Comparison of ENCODE assay signal across 28 mouse cellular contexts in the genomic region with DNA sequence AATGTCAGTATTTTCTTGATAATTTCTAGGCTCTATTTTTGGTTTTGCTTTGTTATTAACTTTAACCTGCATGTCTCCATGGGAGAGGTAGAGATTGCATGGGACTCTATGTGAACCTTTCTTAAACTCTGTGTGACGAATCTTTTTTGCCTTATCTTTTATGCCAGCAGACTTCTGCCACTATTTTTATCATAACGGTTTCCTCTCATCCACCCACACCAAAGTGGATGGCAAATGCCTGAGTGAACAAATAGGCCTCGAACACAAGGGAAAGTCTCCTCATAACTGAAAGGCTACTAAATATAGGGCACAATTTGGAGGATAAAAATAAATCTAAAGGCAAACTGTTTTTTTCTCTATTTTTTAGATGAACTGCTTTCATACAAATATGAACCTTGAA.
DNase-seq lines count a peak whose midpoint lies in the region; ATAC-seq and TF ChIP-seq lines count a peak whose summit lies in the region.
"Had no signal": no experiment of that assay in that cellular context is flagged by ENCODE, and none has a peak within 500 bp of the region (broad histone marks: within the 10 kb centered on the region; RNA-seq: fewer than 3 reads in every experiment).

No protein-coding gene starts in this region.

- no peaks in the 10 kb centered on the region for H3K36me3 ChIP-seq in intestine, postnatal 0 days (ENCODE audit: control insufficient read depth, insufficient read depth)
- H3K36me3 ChIP-seq: heart, embryonic 10.5 days; heart, embryonic 15.5 days; hindbrain, embryonic 12.5 days; limb, embryonic 10.5 days; limb, embryonic 15.5 days; liver, embryonic 13.5 days; midbrain, embryonic 13.5 days; neural tube, embryonic 13.5 days had no signal

- H3K27me3 ChIP-seq in intestine, postnatal 0 days (replicated peaks; ENCODE audit: control insufficient read depth, insufficient read depth, low read length): no peaks in the 10 kb centered on the region
- H3K27me3 ChIP-seq: forebrain, embryonic 13.5 days; heart, embryonic 15.5 days; hindbrain, embryonic 12.5 days; limb, embryonic 15.5 days; liver, embryonic 13.5 days; midbrain, embryonic 13.5 days; neural tube, embryonic 13.5 days had no signal

- peak; percentile 7 for DNase-seq in layer of hippocampus, adult 9-11 months
- no peak for DNase-seq in layer of hippocampus, postnatal 10 days (ENCODE audit: low spot score in 2 of 2)
- peak; percentile 21 to 36 for DNase-seq in right cerebral cortex, postnatal 10 days (ENCODE audit: low spot score in 2 of 2)
- no peak for DNase-seq in right cerebral cortex, postnatal 25 days
- peak; percentile 27 to 39 for DNase-seq in left cerebral cortex, adult 9 months (ENCODE audit: low spot score in 2 of 2)
- DNase-seq in telencephalon, adult 2 months (ENCODE audit: low read depth, low spot score): peak; percentile 68
- DNase-seq in adrenal gland, postnatal 14 days: no peak
- DNase-seq: adrenal gland, postnatal 10 days; cerebellum, adult 18-20 months; cerebellum, postnatal 10 days; kidney, adult 9 months; kidney, postnatal 10 days; liver, embryonic 13.5 days; lung, adult 18-20 months; lung, postnatal 4 days; thymus, postnatal 25 days had no signal

- no peak overlapping the region for H3K9ac ChIP-seq in intestine, postnatal 0 days (ENCODE audit: low read depth, low read length)
- H3K9ac ChIP-seq: forebrain, embryonic 13.5 days; heart, embryonic 15.5 days; hindbrain, embryonic 12.5 days; limb, embryonic 15.5 days; liver, embryonic 13.5 days; midbrain, embryonic 13.5 days; neural tube, embryonic 13.5 days had no signal

- no peaks in the 10 kb centered on the region for H3K4me1 ChIP-seq in intestine, postnatal 0 days (replicated peaks; ENCODE audit: control insufficient read depth, insufficient read depth, low read length)
- H3K4me1 ChIP-seq: forebrain, embryonic 13.5 days; heart, embryonic 10.5 days; heart, embryonic 15.5 days; hindbrain, embryonic 12.5 days; limb, embryonic 10.5 days; limb, embryonic 15.5 days; liver, embryonic 13.5 days; midbrain, embryonic 13.5 days; neural tube, embryonic 13.5 days had no signal

- 87% methylated on average over 3 of the region's 3 CpGs for WGBS in intestine, postnatal 0 days

- no peak overlapping the region for H3K4me3 ChIP-seq in intestine, postnatal 0 days (ENCODE audit: low read depth, low read length)
- H3K4me3 ChIP-seq: forebrain, embryonic 13.5 days; heart, embryonic 10.5 days; heart, embryonic 15.5 days; hindbrain, embryonic 12.5 days; limb, embryonic 10.5 days; limb, embryonic 15.5 days; liver, embryonic 13.5 days; midbrain, embryonic 13.5 days; neural tube, embryonic 13.5 days had no signal

- no peak for TF ChIP-seq CTCF in intestine, postnatal 0 days (IDR thresholded peaks at IDR 0.05; ENCODE audit: low read depth)

- no peak overlapping the region for H3K4me2 ChIP-seq in intestine, postnatal 0 days (replicated peaks; ENCODE audit: low read depth)
- H3K4me2 ChIP-seq: forebrain, embryonic 13.5 days; heart, embryonic 15.5 days; hindbrain, embryonic 12.5 days; limb, embryonic 15.5 days; liver, embryonic 13.5 days; midbrain, embryonic 13.5 days; neural tube, embryonic 13.5 days had no signal

- H3K9me3 ChIP-seq in intestine, postnatal 0 days (ENCODE audit: control insufficient read depth): no peaks in the 10 kb centered on the region
- H3K9me3 ChIP-seq: forebrain, embryonic 13.5 days; heart, embryonic 10.5 days; heart, embryonic 15.5 days; hindbrain, embryonic 12.5 days; limb, embryonic 10.5 days; limb, embryonic 15.5 days; liver, embryonic 13.5 days; midbrain, embryonic 13.5 days; neural tube, embryonic 13.5 days had no signal

- no peak for ATAC-seq in intestine, postnatal 0 days
- ATAC-seq: forebrain, embryonic 13.5 days; intestine, embryonic 16.5 days; lung, postnatal 0 days; midbrain, embryonic 13.5 days; Patski had no signal

- H3K27ac ChIP-seq in intestine, postnatal 0 days (ENCODE audit: low read depth, low read length): no peak overlapping the region
- H3K27ac ChIP-seq: forebrain, embryonic 13.5 days; heart, embryonic 10.5 days; heart, embryonic 15.5 days; hindbrain, embryonic 12.5 days; limb, embryonic 10.5 days; limb, embryonic 15.5 days; liver, embryonic 13.5 days; midbrain, embryonic 13.5 days; neural tube, embryonic 13.5 days had no signal

Comparison
In these comparisons a context has a peak if more than half of its experiments do, and no peak if none do; other contexts are left out.
1. DNase-seq: peak in layer of hippocampus, adult 9-11 months (single experiment), right cerebral cortex, postnatal 10 days (2 of 2), left cerebral cortex, adult 9 months (2 of 2) and telencephalon, adult 2 months (single experiment); none in layer of hippocampus, postnatal 10 days (0 of 2), right cerebral cortex, postnatal 25 days (single experiment) and adrenal gland, postnatal 14 days (single experiment).